Mouse (Mus musculus) c-Kit-positive CD71-positive TER-119-negative erythroid progenitor cells, embryonic 14.5 days (primary cell): ENCODE data around the gene Dgkq.
"Not testable (repeated sequence)": the region's sequence is repeated elsewhere in the genome, so short reads cannot be mapped to it uniquely, and the experiment has no call there.

ENCODE experiments used
- DNase-seq: peaks from one replicate; pipeline ENCODE4 v3.0.0-alpha.2; 2013; ENCODE audit warnings: low read depth

Dgkq gene

DNA sequence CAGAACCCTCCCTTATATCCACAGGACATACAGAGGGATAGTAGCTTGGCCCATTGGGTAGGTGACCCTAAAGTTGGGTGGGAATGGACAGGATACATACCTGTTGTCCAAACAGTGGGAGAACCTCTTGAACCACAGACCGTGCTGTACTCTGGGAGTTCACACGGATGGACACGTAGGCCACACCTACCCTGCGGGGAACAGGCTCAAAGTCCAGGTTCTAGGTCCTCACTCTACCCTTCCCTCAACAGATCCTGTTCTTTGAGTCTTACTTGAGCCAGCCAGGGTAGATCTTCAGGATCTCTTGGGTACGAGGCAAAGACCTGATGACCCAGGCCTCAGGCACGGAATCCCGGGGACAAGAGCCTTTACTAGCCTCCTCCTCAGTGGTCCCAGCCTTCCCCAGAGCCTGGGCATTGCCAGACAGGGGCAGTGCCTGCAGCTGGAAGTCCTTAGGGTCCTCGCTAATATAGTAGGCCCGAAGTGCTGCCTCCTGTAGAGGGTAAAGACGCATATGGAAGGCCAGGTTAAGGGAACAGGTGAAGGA is 15.0 kb downstream of the Dgkq start:
- no peak for DNase-seq

DNA sequence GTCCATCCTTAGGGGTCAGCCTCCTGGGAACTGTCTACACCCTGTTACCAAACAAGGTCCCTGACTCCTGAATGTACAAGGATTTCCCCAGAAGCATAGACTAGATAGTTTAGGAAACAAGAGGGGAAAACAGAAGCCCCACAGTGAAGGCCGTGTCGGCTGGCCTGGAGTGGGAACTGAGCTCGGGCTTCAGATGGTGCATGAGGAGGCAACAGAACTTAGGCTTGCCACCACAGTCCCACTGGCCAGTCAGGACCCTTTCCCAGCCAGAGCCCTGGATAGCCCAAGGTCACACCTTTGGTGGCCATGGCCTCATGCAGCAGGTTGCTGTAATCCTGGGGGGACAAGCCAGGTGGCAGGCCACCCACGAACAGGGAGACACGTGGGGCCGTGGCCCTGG is 16.1 kb downstream of the Dgkq start:
- no peak for DNase-seq

DNA sequence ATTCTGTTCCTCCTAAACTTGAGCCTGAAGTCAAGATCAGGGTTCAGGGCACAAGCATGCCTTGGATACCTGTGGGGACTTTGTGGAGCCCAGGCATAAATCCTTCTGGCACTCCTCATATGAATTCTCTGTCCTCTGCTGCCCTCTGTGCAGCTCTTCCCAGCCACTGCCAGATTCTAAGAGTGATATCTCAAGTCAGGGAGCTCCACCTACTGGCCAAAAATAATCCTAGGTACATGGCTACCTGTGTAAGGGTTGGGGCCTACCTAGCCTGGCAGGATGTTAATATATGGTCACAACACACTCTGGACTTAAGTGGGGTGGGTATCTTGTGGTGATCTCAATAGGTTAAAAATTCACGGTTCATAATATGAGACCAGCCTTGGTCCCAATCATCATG is 17.6 kb downstream of the Dgkq start:
- DNase-seq, result no peak

DNA sequence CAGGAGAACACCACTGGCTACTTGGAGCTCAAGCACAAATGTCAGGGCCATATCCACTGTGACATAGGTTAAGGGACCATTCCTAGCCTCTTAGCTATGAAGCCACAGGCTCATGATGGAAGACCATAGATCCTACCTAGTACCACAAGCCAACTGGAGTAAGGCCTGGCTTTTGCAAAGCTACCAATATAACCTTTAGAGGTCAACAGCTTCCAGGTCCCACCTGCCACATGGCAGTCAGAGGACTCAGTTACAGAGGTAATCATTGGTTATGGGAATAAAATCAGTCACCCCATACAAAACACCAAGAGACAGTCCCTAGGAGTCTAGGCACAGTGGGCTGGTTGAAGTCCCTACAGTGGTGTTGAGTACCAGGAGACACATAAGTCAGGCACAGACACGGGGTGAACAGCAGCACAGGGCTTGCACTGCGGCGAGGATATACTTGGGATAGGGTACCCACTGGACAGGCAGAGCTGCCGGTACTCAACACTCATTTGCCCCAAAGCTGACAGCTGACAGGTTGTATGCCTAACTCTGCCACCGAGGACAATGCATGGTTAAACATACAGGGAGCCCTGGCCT is 18.2 kb downstream of the Dgkq start:
- no peak for DNase-seq

DNA sequence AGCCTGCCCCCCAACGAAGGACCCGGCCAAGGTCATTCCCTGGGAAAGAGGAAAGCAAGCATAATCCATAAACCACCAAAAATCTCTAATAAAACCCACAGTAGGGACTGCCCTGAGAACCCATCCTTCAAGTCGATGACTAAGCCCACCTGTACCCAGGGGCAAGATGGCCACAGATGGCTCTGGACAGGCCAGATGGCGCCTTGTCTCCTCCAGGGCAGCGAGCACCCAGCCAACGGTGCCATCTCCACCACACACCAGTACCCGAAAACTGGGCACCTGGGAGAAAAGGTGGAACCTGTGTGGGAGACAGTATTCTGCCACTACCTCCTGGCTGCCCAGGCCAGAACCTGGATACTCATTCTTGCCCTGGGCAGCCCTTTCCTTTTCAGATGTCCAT is 19.1 kb downstream of the Dgkq start:
- DNase-seq, result no peak

DNA sequence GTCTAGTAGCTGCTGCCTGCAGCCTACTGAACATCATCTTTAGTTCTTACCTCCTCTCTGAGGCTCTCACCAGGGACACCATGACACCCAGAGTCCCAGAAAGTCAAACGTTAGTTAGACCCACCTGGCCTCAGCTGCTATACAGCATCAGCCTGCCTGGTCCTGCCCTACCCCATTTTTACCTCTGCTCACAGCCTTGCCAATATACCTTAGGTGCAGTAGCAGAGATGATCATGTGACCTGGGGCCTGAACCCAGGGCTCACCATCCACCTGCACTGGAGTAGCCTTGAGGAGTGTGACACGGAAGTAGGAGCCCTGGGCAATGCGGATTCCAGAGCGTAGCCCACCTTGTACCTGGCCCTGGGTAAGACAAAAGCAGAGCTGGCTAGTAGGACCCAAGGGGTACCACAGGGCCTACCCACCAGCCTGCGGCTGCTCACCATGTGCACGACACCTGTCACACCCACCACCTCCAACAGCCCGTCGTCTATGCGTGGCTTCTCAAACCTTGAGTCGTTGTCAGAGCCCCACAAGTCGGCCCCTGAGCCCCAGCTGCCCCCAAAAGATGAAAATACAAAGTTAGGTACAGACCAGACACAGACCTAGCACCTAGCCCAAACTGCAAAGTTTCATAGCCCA is 20.4 kb downstream of the Dgkq start:
- DNase-seq, result no peak

DNA sequence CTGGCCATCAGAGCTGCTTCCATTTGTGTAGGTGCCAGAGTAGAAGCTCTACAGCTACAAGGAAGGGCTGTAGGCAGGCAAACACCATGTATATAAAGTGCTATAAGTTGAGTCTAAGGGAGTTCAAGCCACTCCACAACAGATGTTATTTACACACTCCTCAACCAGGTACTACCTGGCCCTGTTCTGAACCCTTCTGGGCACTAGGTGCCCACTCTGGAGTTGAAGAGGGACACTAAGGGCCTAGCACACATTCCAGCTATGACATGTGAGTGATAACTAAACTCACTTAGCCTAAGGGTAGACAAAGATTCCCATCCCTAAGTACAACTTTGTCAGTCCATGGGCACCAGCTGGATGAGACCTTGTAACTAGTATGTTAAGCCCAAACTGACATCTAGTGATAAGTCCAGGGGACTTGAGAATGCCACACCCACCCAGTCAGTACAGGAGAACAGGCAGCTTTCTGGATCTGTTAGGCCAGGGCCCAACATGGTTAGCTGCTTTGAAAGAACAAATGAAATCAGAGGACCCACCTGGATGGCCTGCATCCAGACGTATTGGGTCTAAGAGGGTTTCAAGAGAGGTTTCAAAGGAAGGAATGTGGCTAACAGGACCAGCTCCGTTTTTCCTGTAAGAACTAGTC is 21.5 kb downstream of the Dgkq start:
- DNase-seq, result no peak

DNA sequence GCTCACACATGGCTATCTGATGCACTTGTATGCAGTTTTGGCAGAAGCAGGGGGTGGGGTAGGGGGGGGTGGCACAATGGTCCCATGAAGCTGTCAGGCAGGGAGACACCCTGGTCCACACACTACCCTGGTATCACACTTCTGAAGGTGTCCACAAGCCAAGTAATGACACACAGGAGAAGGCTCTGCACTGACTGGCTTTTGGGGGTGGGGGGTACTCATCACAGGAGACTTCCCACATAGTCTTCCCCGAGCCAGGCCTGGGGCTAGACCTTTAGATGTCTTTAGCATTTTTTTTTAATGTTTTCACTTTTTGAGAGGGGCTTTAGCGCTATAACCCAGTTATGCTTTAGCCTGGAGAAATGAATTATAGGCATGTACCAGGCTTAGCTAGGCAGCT is 22.2 kb downstream of the Dgkq start:
- DNase-seq, result no peak

DNA sequence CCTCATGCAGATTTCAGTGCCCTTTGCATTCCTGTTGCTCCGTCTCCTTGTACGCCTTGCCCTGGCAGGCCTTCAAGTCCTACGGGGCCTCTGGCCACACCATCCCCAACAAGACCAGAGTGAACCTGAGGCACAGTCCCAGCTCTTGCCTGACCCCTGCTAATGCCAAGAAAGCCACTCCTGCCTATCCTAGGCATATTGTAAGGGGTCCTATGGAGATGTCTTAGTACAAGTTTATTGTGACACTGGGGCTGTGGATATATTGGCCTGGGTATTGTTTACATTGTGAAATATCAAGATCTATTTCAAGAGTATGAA is 23.2 kb downstream of the Dgkq start:
- no peak for DNase-seq

DNA sequence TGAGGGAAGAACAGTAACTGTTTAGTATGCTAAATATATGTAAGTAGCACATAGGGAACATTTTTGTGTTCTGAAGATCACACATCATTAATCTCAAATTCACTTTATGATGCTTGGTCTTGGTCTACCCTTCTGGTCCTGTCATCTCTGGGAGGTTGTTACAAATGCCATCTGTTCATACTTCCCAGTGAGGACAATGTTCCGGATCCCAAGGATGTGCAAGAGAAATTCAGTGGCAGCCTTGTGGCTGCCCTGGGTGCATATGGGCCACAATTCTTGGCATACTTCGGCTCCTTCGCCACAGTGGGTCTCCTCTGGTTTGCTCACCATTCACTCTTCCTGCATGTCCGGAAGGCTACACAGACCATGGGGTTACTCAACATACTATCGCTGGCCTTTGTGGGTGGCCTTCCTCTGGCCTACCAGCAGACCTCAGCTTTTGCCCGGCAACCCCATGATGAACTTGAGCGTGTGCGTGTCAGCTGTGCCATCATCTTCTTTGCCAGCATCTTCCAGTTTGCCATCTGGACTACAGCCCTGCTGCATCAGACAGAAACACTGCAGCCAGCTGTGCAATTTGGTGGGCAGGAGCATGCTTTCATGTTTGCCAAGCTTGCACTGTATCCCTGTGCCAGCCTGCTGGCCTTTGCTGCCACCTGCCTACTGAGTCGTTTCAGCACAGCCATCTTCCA is 23.7 kb downstream of the Dgkq start:
- no peak for DNase-seq

DNA sequence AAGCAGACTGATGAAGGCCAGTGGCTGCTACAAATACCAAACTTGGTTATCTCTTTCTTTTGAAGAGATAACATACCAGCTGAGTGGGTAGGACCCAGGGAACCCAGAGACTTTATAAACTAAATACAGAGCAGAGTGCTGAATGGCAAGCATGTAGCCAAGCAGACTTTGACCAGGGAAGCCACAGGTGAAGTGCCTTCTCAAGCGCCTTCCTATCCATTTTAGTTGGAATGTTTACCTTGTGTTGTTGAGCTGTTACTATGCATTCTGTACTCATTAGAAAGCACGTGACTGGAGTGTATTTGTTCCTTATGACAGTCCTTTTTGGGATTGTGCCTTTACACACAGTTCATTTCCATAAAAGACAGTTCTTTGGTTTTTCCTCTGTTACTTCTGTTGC is 25.8 kb downstream of the Dgkq start:
- DNase-seq, result no peak

DNA sequence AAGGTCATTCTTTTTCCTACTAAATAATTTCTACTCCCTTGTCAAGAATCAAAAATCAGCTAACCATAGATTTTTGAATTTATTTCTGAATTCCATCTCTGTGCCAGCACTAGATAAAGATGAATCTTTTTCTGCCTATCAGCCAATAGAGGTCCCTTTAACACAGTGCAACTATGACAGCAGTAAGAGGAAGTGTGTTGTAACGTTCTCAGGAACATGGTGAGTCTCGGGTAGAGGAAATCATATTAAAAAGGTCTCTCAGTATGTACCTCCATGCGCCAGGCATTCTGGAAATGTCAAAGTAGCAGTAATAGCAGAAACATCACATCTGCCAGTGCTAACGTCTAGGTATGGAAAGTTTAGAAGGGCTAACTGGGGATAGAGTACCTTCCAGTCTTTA is 33.3 kb downstream of the Dgkq start:
- DNase-seq, result no peak

DNA sequence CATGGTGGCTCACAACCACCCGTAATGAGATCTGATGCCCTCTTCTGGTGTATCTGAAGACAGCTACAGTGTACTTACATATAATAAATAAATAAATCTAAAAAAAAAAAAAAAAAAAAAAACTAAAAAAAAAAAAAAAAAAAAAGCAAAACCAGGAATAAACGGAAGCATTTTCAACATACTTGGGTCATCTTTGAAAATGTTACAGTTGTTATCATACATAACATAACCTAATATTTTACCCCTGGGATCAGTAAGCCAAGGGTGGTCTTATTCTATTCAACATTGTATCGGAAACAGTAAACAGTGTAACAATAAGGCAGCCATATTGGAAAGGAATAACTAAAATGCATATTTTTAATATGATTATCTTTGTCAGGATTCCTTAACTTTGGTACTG is 35.4 kb downstream of the Dgkq start:
- DNase-seq, result not testable (repeated sequence)

DNA sequence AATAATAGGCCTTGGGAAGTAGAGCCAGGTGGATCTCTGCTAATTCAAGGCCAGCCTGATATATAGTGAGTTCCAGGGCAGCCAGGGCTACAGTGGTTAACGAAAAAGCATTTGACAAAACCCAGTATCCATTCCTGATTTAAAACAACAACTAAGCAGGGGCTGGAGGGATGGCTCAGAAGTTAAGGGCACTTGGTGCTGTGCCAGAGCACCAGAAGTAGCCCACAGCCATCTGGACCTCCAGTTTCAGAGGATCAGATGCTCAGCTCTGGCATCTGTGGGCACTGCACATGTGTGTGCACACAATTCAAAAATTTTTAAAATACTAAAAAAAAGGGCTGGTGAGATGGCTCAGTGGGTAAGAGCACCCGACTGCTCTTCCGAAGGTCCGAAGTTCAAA is 35.8 kb downstream of the Dgkq start:
- DNase-seq, result no peak

DNA sequence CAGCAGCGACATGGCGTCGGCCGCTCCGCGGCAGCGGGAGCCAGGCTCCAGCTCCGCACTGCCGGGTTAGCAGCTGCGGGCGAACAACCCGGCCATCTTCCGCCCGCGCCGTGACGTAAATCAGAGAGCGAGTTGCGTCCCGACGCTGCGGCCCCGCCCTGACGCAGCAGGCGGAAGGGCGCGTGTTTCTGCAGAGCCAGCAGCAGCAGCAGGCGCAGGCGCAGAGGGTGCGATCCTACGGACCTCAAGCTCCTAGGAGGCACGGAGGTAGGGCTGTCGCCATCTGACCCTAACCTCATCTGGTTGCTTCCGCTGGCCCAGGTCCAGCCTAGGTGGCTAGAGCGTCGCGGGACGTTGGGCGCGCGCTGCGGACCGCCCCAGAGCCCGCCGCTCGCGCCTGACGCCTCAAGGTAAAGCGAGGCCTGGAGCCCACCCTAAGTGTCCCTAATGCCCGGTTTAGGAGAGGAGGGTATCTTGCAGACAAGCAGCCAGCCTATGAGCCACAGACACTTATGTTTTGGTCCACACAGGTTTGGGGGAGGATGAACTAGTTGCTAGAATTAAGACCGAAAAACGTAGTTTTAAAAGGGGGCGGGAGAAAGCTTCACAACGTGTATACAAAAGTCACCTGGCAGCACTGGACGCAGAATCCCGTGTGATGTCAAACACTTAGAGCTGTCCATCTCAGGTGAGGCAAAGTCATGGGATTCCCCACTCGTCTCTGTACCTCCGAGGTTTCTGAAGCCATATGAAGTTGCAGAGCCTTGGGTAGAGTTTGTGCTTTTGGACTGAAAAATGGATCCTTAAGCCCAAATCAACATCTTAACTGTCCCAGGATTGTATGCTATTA is 39.6 kb downstream of the Dgkq start, which contains the start of the genes Gak and Tmem175:
TSS of gene Gak (minus strand) at position 122 of the 850 bp plus-strand sequence.
TSS of gene Tmem175 (plus strand) at position 137 of the 850 bp plus-strand sequence.
- peak; percentile 88 for DNase-seq

DNA sequence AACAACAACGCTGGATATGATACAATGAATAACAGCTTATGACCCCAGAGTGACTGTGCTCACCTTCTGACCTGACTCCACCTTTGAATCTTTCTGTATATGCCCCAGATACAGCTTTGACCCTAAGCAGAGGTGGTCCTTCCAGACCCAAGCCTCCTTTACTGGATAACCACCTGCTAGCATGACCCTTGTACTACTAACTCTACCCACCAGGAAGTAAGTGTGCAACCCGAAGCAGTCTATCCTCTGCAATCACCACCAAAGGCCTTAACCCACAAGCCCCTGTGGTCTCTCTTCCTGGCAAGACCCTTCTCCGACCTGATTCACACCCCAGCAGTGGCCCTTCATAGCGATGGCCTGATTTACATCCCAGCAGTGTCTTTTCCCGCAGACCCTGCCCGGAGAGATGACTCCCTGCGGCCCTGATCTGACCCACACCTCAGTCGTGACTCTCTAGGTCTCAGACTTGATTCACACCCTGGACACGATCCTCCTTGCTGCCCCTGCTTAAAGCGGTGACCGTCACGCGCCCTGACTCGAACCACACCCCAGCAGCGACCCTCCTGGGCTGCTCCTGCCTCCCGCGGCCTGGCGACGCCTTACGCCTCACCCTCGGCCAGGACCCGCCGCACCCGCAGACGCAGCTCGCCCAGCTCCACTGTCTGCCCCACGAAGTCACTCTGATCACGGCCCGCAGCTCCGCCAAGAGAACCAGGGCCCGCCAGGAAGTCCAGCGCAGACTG is 40.4 kb downstream of the Dgkq start:
- DNase-seq, result no peak

DNA sequence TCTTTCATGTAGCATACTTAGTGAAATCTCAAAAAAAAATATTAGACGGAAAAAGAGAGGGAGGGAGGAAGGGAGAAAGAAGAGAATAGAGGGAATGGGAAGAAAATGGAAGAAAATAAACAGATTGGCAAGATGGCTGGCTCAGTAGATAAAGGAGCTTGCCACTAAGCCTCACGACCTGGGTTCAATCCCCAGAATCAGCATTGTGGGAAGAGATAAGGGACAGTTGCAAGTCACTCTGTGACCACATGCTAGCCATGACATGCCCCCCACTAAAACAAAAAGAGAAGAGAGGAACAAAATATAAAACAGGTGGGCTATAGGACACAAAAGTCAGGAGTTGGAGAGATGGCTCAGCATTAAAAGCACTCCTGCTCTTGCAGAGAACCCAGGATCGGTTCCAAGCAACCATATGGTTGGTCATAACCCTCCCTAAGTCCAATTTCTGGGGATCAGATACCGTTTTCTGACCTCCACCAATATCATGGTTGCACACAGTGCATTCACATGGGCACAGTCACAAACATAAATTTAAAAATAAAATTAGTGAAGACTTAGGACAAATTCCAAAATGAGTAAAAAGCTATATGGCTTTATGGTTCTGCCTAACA is 43.3 kb downstream of the Dgkq start:
- no peak for DNase-seq

DNA sequence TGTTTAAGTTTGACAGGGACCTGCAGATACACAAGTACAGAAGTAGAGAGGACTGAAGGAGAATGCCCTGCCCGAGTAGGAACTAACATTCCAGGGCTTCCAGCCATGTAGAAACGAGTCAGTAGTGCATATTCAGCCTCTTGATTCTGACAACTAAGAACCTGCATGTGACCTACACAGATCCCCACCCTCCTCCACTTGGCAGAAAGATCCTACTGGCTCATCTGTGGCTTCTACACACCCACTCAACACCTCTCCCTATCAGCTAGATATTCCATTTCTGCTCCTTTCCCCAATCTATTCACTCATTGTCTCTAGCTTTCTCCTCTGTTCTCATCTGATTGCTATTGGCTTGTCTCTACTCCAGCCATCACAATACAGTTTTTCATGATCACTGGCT is 47.6 kb downstream of the Dgkq start:
- DNase-seq, result no peak

DNA sequence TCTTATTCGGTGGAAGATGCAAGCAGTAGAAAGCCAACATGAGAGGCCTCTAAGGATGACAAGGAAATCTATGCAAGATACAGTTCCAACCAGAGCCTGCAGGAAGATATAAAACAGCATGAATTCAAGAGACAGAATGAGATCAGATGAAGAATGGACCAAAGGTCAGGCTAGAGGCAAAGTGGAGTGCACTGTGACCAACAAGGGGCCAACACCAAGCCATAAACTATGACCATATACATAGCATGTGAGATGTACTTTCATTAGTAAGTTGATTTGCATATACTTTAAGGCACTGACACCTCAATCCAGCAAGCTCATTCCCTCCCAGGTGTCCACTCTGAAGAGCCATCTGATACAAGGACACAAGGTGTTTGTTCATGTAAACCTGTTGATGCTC is 59.0 kb downstream of the Dgkq start:
- no peak for DNase-seq

DNA sequence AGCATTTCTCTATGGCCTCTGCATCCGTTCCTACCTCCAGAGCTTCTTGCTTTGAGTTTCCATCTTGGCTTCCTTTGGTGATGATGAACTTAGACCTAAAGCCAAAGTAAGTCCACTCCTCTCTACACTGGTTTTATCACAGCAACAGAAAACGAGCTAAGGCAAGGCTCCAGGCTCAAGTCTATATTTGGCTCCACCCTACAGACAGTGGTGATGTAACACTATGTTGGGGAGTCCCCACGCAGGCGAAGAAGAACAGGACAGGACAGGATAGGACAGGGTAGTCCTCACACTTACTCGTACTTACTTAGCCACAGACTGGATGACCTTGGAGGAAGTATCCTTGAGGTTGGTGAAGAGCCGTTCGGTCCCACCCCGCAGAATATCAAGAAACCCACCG is 66.9 kb downstream of the Dgkq start:
- no peak for DNase-seq

DNA sequence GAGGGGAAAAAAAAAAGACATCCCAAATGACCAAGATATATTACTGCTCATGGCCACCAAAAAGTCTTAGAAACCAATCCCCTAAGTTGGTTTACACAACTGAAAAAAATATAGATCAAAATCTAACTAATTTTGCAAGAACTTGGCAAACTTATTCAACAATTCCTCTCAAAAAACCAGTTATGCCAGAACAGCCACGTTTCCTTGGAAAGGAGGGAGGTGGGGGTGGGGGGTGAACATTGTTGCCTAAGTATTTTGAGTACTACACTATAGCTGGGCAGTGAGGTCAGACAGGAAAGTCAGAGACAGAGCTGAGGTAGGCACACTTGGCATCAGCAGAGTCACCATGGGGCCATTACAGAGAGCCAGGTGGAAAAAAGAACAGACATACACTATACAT is 69.5 kb downstream of the Dgkq start:
- DNase-seq, result no peak
